Mouse (Mus musculus) midbrain, embryonic 13.5 days (tissue): ENCODE data around the gene Galr2. TPM values are rescaled to one million over a fixed set of nuclear protein-coding genes. Genes with fewer than 3 reads are reported as not detected.

Source experiments
- ATAC-seq: fragments of 200-750 bp; cut with Nextera tagmentation; 2 replicates; pipeline ENCODE4 v1.8.0; 2017; ENCODE audit warnings: mild to moderate bottlenecking, moderate TSS enrichment, moderate library complexity
- H3K27ac ChIP-seq: fragments of 300-500 bp; sonication (generic); 2 replicates; pipeline ENCODE4 v1.5.1; 2015; ENCODE audit warnings: inconsistent platforms, mild to moderate bottlenecking, moderate library complexity
- H3K27me3 ChIP-seq: fragments of 300-500 bp; sonication (generic); 2 replicates; pipeline ENCODE4 v1.6.1; 2015; ENCODE audit warnings: mild to moderate bottlenecking, inconsistent platforms
- H3K36me3 ChIP-seq: fragments of 300-500 bp; sonication (generic); 2 replicates; pipeline ENCODE4 v1.6.1; 2015; ENCODE audit warnings: mild to moderate bottlenecking, inconsistent platforms
- H3K4me1 ChIP-seq: fragments of 300-500 bp; sonication (generic); replicated peaks from 2 replicates; pipeline ENCODE4 v1.6.1; 2015; ENCODE audit warnings: inconsistent platforms
- H3K4me2 ChIP-seq: fragments of 300-500 bp; sonication (generic); replicated peaks from 2 replicates; pipeline ENCODE4 v1.6.1; 2015; ENCODE audit warnings: moderate library complexity, mild to moderate bottlenecking, inconsistent platforms
- H3K4me3 ChIP-seq: fragments of 300-500 bp; sonication (generic); replicated peaks from 2 replicates; pipeline ENCODE4 v1.5.1; 2015; ENCODE audit warnings: mild to moderate bottlenecking, inconsistent platforms
- H3K9ac ChIP-seq: fragments of 300-500 bp; sonication (generic); replicated peaks from 2 replicates; pipeline ENCODE4 v1.6.1; 2015; ENCODE audit warnings: mild to moderate bottlenecking, inconsistent platforms
- H3K9me3 ChIP-seq: fragments of 300-500 bp; sonication (generic); 2 replicates; pipeline ENCODE4 v1.6.1; 2016; ENCODE audit warnings: mild to moderate bottlenecking, inconsistent platforms
- WGBS: fragments of 180-500 bp; shearing (Covaris S2); methylation state at CpG from one replicate; pipeline ENCODE4 v1.1.7; 2015; 5-methylcytosine and 5-hydroxymethylcytosine counted together
- polyA plus RNA-seq: library from polyadenylated mRNA; unstranded; fragments of >200 nt; fragmentation: Nextera tagmentation; extraction: Ambion mirVana; gene quantifications from 2 replicates; pipeline ENCODE4 v1.2.1, GENCODE M21; 2015

Galr2 gene
- polyA plus RNA-seq, 1 experiment from 2014 or later = 0.26 TPM

- ATAC-seq = no peak
- no peak overlapping the region for H3K4me2 ChIP-seq
- H3K27me3 ChIP-seq = no peaks in the 10 kb centered on the region
- peaks cover 95% of the 10 kb centered on the region for H3K36me3 ChIP-seq
- H3K4me3 ChIP-seq = no peak overlapping the region
- no peak overlapping the region for H3K9ac ChIP-seq
- H3K9me3 ChIP-seq = no peaks in the 10 kb centered on the region
- H3K4me1 ChIP-seq = no peaks in the 10 kb centered on the region
- H3K27ac ChIP-seq = no peak overlapping the region
- WGBS = 93% methylated on average over 9 of the region's 9 CpGs
Measured at GRCm38 (mm10) chr11:116254627-116255026, 26.1 kb upstream of the Galr2 start.

GRCm38 (mm10) chr11:116255090-116255981 lies 25.4 kb upstream of the Galr2 start:
- H3K9ac ChIP-seq = no peak overlapping the region
- no peaks in the 10 kb centered on the region for H3K9me3 ChIP-seq
- 84% methylated on average over 22 of the region's 22 CpGs for WGBS
- peaks cover 95% of the 10 kb centered on the region for H3K36me3 ChIP-seq
- no peak overlapping the region for H3K4me3 ChIP-seq
- H3K4me1 ChIP-seq = no peaks in the 10 kb centered on the region
- no peaks in the 10 kb centered on the region for H3K27me3 ChIP-seq
- no peak for ATAC-seq
- H3K27ac ChIP-seq = no peak overlapping the region
- H3K4me2 ChIP-seq = no peak overlapping the region

GRCm38 (mm10) chr11:116255982-116256675 lies 24.6 kb upstream of the Galr2 start:
- ATAC-seq = no peak
- H3K4me3 ChIP-seq = no peak overlapping the region
- no peaks in the 10 kb centered on the region for H3K9me3 ChIP-seq
- no peak overlapping the region for H3K9ac ChIP-seq
- H3K36me3 ChIP-seq = peaks cover 95% of the 10 kb centered on the region
- no peaks in the 10 kb centered on the region for H3K4me1 ChIP-seq
- H3K27ac ChIP-seq = no peak overlapping the region
- H3K27me3 ChIP-seq = no peaks in the 10 kb centered on the region
- WGBS = 92% methylated on average over 9 of the region's 9 CpGs
- no peak overlapping the region for H3K4me2 ChIP-seq

GRCm38 (mm10) chr11:116259461-116259860 lies 21.3 kb upstream of the Galr2 start:
- 98% methylated on average over 8 of the region's 8 CpGs for WGBS
- Histone ChIP-seq H3K27ac (no peak overlapping the region), H3K4me1 (no peaks in the 10 kb centered on the region), H3K27me3 (no peaks in the 10 kb centered on the region), H3K4me3 (no peak overlapping the region), H3K36me3 (peaks cover 95% of the 10 kb centered on the region), H3K4me2 (no peak overlapping the region), H3K9me3 (no peaks in the 10 kb centered on the region), H3K9ac (no peak overlapping the region)
- no peak for ATAC-seq

GRCm38 (mm10) chr11:116260259-116260658 lies 20.5 kb upstream of the Galr2 start:
- no peak overlapping the region for H3K4me2 ChIP-seq
- no peaks in the 10 kb centered on the region for H3K27me3 ChIP-seq
- H3K4me3 ChIP-seq = no peak overlapping the region
- H3K36me3 ChIP-seq = peaks cover 93% of the 10 kb centered on the region
- no peak overlapping the region for H3K9ac ChIP-seq
- no peak overlapping the region for H3K27ac ChIP-seq
- ATAC-seq = no peak
- no peaks in the 10 kb centered on the region for H3K9me3 ChIP-seq
- no peaks in the 10 kb centered on the region for H3K4me1 ChIP-seq
- WGBS = 92% methylated on average over 7 of the region's 7 CpGs

GRCm38 (mm10) chr11:116265352-116265751 lies 15.4 kb upstream of the Galr2 start:
- H3K36me3 ChIP-seq = peaks cover 97% of the 10 kb centered on the region
- no peak overlapping the region for H3K4me2 ChIP-seq
- ATAC-seq = no peak
- no peaks in the 10 kb centered on the region for H3K27me3 ChIP-seq
- H3K9ac ChIP-seq = no peak overlapping the region
- no peak overlapping the region for H3K4me3 ChIP-seq
- 90% methylated on average over 11 of the region's 11 CpGs for WGBS
- no peaks in the 10 kb centered on the region for H3K9me3 ChIP-seq
- H3K4me1 ChIP-seq = no peaks in the 10 kb centered on the region
- no peak overlapping the region for H3K27ac ChIP-seq

GRCm38 (mm10) chr11:116265850-116266249 lies 14.9 kb upstream of the Galr2 start:
- no peaks in the 10 kb centered on the region for H3K9me3 ChIP-seq
- no peaks in the 10 kb centered on the region for H3K4me1 ChIP-seq
- H3K4me3 ChIP-seq = no peak overlapping the region
- no peak for ATAC-seq
- H3K36me3 ChIP-seq = peaks cover 97% of the 10 kb centered on the region
- H3K4me2 ChIP-seq = no peak overlapping the region
- 93% methylated on average over 4 of the region's 4 CpGs for WGBS
- H3K27ac ChIP-seq = no peak overlapping the region
- H3K27me3 ChIP-seq = no peaks in the 10 kb centered on the region
- no peak overlapping the region for H3K9ac ChIP-seq

- WGBS = 88% methylated on average over 8 of the region's 8 CpGs
- H3K4me3 ChIP-seq = no peak overlapping the region
- peaks cover 88% of the 10 kb centered on the region for H3K36me3 ChIP-seq
- H3K9ac ChIP-seq = no peak overlapping the region
- no peak overlapping the region for H3K27ac ChIP-seq
- H3K9me3 ChIP-seq = no peaks in the 10 kb centered on the region
- no peaks in the 10 kb centered on the region for H3K27me3 ChIP-seq
- H3K4me2 ChIP-seq = no peak overlapping the region
- peaks cover 16% of the 10 kb centered on the region for H3K4me1 ChIP-seq
- no peak for ATAC-seq
Measured at GRCm38 (mm10) chr11:116267637-116268036, 13.1 kb upstream of the Galr2 start.

GRCm38 (mm10) chr11:116268313-116268712 lies 12.4 kb upstream of the Galr2 start:
- Histone ChIP-seq H3K4me1 (peaks cover 22% of the 10 kb centered on the region), H3K4me3 (no peak overlapping the region), H3K36me3 (peaks cover 81% of the 10 kb centered on the region), H3K27ac (no peak overlapping the region), H3K9ac (no peak overlapping the region), H3K9me3 (no peaks in the 10 kb centered on the region), H3K4me2 (no peak overlapping the region), H3K27me3 (no peaks in the 10 kb centered on the region)
- WGBS = 96% methylated on average over 6 of the region's 6 CpGs
- ATAC-seq = no peak

GRCm38 (mm10) chr11:116269560-116269959 lies 11.2 kb upstream of the Galr2 start:
- peaks cover 68% of the 10 kb centered on the region for H3K36me3 ChIP-seq
- 95% methylated on average over 8 of the region's 8 CpGs for WGBS
- no peak overlapping the region for H3K27ac ChIP-seq
- peaks cover 28% of the 10 kb centered on the region for H3K4me1 ChIP-seq
- H3K4me2 ChIP-seq = no peak overlapping the region
- no peaks in the 10 kb centered on the region for H3K27me3 ChIP-seq
- H3K9me3 ChIP-seq = no peaks in the 10 kb centered on the region
- no peak overlapping the region for H3K9ac ChIP-seq
- no peak for ATAC-seq
- H3K4me3 ChIP-seq = no peak overlapping the region

GRCm38 (mm10) chr11:116272589-116273468 lies 7.9 kb upstream of the Galr2 start:
- Histone ChIP-seq H3K36me3 (peaks cover 38% of the 10 kb centered on the region), H3K27ac (no peak overlapping the region), H3K9me3 (no peaks in the 10 kb centered on the region), H3K4me2 (peak overlapping the region; percentile 98), H3K9ac (peak overlapping the region; percentile 87), H3K27me3 (no peaks in the 10 kb centered on the region), H3K4me3 (peak overlapping the region; percentile 94), H3K4me1 (peaks cover 31% of the 10 kb centered on the region)
- 64% methylated on average over 12 of the region's 12 CpGs for WGBS
- ATAC-seq = no peak
